Mouse (Mus musculus): ENCODE data around the gene Lss. TPM values are rescaled to one million over a fixed set of nuclear protein-coding genes. Genes with fewer than 3 reads are reported as not detected.
A peak's percentile ranks its signal among the peaks of the same experiment; 100 is the strongest.

Gene Lss
- polyA plus RNA-seq, 1 experiment from 2014 or later = 44.9 TPM

DNA sequence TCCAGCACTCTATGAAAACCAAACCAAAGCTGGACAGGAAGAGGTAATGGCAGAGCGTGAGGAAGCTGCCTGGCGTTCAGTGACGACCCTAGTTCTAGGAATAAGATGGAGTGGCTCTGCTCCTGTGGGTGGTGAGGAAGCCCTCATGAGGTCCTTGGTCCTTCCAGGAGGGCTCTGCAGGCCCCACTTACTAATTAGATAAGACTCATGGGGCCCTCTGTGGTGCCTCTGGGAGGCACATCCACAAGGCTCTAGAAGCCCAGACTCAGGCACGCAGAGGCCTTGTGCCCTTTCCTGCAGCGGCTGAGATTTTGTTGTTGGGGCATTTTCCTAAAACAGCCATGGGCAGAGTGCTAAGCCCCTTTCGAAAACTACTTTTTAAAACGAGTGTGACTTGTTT, 25.5 kb upstream of the Lss start:
- Histone ChIP-seq H3K27ac (ENCODE audit: low read depth, low read length) (no peak overlapping the region), H3K4me1 (replicated peaks; ENCODE audit: control insufficient read depth, insufficient read depth, low read length) (no peaks in the 10 kb centered on the region), H3K36me3 (ENCODE audit: control insufficient read depth, insufficient read depth, low read length) (peaks cover 2% of the 10 kb centered on the region; the same call in 1 of the 2 replicates), H3K9me3 (ENCODE audit: control insufficient read depth, low read length) (no peaks in the 10 kb centered on the region), H3K4me3 (ENCODE audit: low read depth, low read length) (no peak overlapping the region), H3K27me3 (ENCODE audit: control insufficient read depth, insufficient read depth, low read length) (no peaks in the 10 kb centered on the region), H3K9ac (ENCODE audit: low read length) (no peak overlapping the region), H3K4me2 (ENCODE audit: low read depth, low read length, severe bottlenecking) (no peak overlapping the region)
- 95% methylated on average over 7 of the region's 7 CpGs for WGBS
- DNase-seq (ENCODE audit: low spot score) = no peak
- no peak for ATAC-seq (replicated peaks; ENCODE audit: low FRiP score)

DNA sequence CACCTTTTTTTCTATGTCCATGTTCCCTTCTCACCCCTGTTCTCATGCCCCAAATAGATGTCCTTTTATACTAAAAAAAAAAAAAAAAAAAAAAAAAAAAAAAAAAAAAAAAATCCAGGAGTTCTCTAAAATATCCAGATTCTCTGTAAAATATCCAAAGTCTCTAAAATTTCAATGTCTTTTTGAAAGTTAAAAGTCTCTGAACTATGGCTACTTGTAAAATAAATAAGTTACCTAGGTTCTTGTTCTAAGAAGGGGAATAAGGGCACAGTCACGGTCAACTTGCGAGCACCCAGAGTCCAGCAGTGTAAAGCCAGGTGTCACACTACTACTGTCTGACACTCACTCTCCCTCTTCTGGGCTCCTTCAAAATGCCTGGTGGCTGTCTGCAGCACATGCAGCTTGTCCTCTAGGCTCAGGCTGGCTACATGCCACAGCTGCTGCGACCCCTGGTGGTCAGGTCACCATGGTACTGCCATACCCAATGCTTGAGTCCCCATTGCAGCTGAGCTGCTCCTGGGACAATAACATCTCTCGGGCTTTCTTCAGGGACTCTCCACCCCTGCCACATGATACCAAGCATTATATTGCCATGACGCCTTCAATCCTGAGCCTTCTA, 18.3 kb upstream of the Lss start:
- H3K4me1 ChIP-seq (replicated peaks; ENCODE audit: control insufficient read depth, insufficient read depth, low read length) = no peaks in the 10 kb centered on the region
- no peak overlapping the region for H3K4me3 ChIP-seq (ENCODE audit: low read depth, low read length)
- no peak overlapping the region for H3K9ac ChIP-seq (ENCODE audit: low read length)
- no peak overlapping the region for H3K27ac ChIP-seq (ENCODE audit: low read depth, low read length)
- H3K36me3 ChIP-seq (ENCODE audit: control insufficient read depth, insufficient read depth, low read length) = peaks cover 7% of the 10 kb centered on the region
- no peak overlapping the region for H3K4me2 ChIP-seq (ENCODE audit: low read depth, low read length, severe bottlenecking)
- peak; percentile 83 for ATAC-seq (replicated peaks; ENCODE audit: low FRiP score)
- WGBS = 50% methylated on average over 5 of the region's 5 CpGs
- H3K9me3 ChIP-seq (ENCODE audit: control insufficient read depth, low read length) = no peaks in the 10 kb centered on the region; the same call in 1 of the 2 replicates
- H3K27me3 ChIP-seq (ENCODE audit: control insufficient read depth, insufficient read depth, low read length) = no peaks in the 10 kb centered on the region
- DNase-seq (ENCODE audit: low spot score) = peak; percentile 91

GRCm38 (mm10) chr10:76530922-76531321, 466 bp upstream of the Lss start:
- peak overlapping the region; percentile 83 for H3K4me2 ChIP-seq (ENCODE audit: low read depth, low read length, severe bottlenecking)
- no peaks in the 10 kb centered on the region for H3K27me3 ChIP-seq (ENCODE audit: control insufficient read depth, insufficient read depth, low read length)
- no peaks in the 10 kb centered on the region for H3K4me1 ChIP-seq (replicated peaks; ENCODE audit: control insufficient read depth, insufficient read depth, low read length)
- no peak; the same call in 1 of the 2 replicates for ATAC-seq (replicated peaks; ENCODE audit: low FRiP score)
- peaks cover 2% of the 10 kb centered on the region; the same call in 1 of the 2 replicates for H3K36me3 ChIP-seq (ENCODE audit: control insufficient read depth, insufficient read depth, low read length)
- peak overlapping the region; percentile 72 for H3K4me3 ChIP-seq (ENCODE audit: low read depth, low read length)
- H3K9me3 ChIP-seq (ENCODE audit: control insufficient read depth, low read length) = no peaks in the 10 kb centered on the region
- H3K9ac ChIP-seq (ENCODE audit: low read length) = peak overlapping the region; percentile 53
- no peak overlapping the region for H3K27ac ChIP-seq (ENCODE audit: low read depth, low read length)
- 7% methylated on average over 11 of the region's 11 CpGs for WGBS
- DNase-seq (ENCODE audit: low spot score) = no peak

DNA sequence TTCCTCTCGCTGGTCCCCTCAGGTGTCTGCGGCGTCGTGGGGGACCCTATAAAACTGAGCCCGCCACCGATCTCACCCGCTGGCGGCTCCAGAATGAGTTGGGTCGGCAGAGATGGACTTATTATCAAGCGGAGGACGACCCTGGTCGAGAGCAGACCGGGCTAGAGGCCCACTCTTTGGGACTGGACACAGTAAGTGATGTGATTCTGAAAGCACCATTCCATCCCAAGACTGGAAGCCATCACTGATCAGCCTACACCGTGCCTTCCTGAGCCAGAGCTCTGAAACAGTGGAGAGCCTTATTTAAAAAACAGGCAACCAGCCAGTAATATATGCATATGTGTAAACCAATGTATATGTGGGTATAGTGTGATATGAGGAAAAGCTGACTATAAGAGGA, 440 bp downstream of the Lss start:
- Histone ChIP-seq H3K9me3 (ENCODE audit: control insufficient read depth, low read length) (no peaks in the 10 kb centered on the region), H3K4me1 (replicated peaks; ENCODE audit: control insufficient read depth, insufficient read depth, low read length) (no peaks in the 10 kb centered on the region), H3K36me3 (ENCODE audit: control insufficient read depth, insufficient read depth, low read length) (peaks cover 2% of the 10 kb centered on the region; the same call in 1 of the 2 replicates), H3K27ac (ENCODE audit: low read depth, low read length) (peak overlapping the region; percentile 58), H3K4me2 (ENCODE audit: low read depth, low read length, severe bottlenecking) (peak overlapping the region; percentile 83), H3K27me3 (ENCODE audit: control insufficient read depth, insufficient read depth, low read length) (no peaks in the 10 kb centered on the region), H3K4me3 (ENCODE audit: low read depth, low read length) (peak overlapping the region; percentile 72), H3K9ac (ENCODE audit: low read length) (peak overlapping the region; percentile 72)
- 2% methylated on average over 14 of the region's 14 CpGs for WGBS
- DNase-seq (ENCODE audit: low spot score) = no peak
- ATAC-seq (replicated peaks; ENCODE audit: low FRiP score) = peak; percentile 48

GRCm38 (mm10) chr10:76535526-76535925, 4.1 kb downstream of the Lss start:
- 95% methylated on average over 7 of the region's 7 CpGs for WGBS
- DNase-seq (ENCODE audit: low spot score) (no peak), ATAC-seq (replicated peaks; ENCODE audit: low FRiP score) (no peak)
- Histone ChIP-seq H3K36me3 (ENCODE audit: control insufficient read depth, insufficient read depth, low read length) (peaks cover 10% of the 10 kb centered on the region; the same call in 1 of the 2 replicates), H3K9me3 (ENCODE audit: control insufficient read depth, low read length) (no peaks in the 10 kb centered on the region), H3K4me2 (ENCODE audit: low read depth, low read length, severe bottlenecking) (no peak overlapping the region), H3K4me3 (ENCODE audit: low read depth, low read length) (no peak overlapping the region), H3K9ac (ENCODE audit: low read length) (no peak overlapping the region), H3K27ac (ENCODE audit: low read depth, low read length) (no peak overlapping the region), H3K27me3 (ENCODE audit: control insufficient read depth, insufficient read depth, low read length) (no peaks in the 10 kb centered on the region), H3K4me1 (replicated peaks; ENCODE audit: control insufficient read depth, insufficient read depth, low read length) (no peaks in the 10 kb centered on the region)

GRCm38 (mm10) chr10:76537619-76538018, 6.2 kb downstream of the Lss start:
- DNase-seq (ENCODE audit: low spot score) (no peak), ATAC-seq (replicated peaks; ENCODE audit: low FRiP score) (no peak)
- H3K9me3 ChIP-seq (ENCODE audit: control insufficient read depth, low read length) = no peaks in the 10 kb centered on the region
- H3K4me2 ChIP-seq (ENCODE audit: low read depth, low read length, severe bottlenecking) = no peak overlapping the region
- WGBS = 88% methylated on average over 9 of the region's 9 CpGs
- H3K9ac ChIP-seq (ENCODE audit: low read length) = no peak overlapping the region
- no peaks in the 10 kb centered on the region for H3K4me1 ChIP-seq (replicated peaks; ENCODE audit: control insufficient read depth, insufficient read depth, low read length)
- H3K27ac ChIP-seq (ENCODE audit: low read depth, low read length) = no peak overlapping the region
- peaks cover 21% of the 10 kb centered on the region; the same call in 1 of the 2 replicates for H3K36me3 ChIP-seq (ENCODE audit: control insufficient read depth, insufficient read depth, low read length)
- no peak overlapping the region for H3K4me3 ChIP-seq (ENCODE audit: low read depth, low read length)
- H3K27me3 ChIP-seq (ENCODE audit: control insufficient read depth, insufficient read depth, low read length) = no peaks in the 10 kb centered on the region

DNA sequence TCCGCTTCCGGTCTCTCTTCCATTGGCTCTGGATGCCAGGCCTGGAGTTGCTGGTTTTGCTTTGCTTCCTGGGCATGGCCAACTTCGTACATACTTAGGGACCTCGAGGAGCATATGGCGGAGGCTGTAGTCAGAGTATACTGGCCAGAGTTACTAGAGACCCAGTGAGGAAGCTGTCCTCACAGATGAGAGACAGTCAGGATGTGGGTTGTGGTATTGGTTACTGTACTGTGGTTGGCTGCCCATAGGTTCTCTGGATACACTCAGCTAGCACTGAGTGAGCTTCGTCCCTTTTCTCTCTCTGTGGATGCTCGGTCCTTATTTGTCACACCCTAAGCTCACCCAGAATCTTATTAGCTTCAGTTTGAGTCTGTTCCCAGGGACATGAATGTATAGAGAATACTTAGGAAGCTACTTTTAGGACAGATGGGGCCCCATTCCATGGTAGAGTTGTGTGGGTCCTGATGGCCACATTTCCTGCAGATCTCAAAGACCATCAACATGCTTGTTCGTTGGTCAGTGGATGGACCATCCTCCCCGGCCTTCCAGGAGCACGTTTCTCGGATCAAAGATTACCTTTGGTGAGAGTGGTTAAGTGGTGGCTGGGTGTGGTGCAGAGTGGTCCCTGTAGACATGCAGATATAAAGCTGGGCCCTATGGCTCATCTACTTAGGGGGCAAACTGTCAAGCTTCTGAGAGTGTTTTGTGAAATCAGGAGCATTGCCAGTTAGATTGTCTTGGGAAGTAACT, 10.1 kb downstream of the Lss start:
- no peak overlapping the region for H3K4me3 ChIP-seq (ENCODE audit: low read depth, low read length)
- H3K36me3 ChIP-seq (ENCODE audit: control insufficient read depth, insufficient read depth, low read length) = peaks cover 25% of the 10 kb centered on the region; the same call in 1 of the 2 replicates
- H3K4me2 ChIP-seq (ENCODE audit: low read depth, low read length, severe bottlenecking) = no peak overlapping the region
- no peaks in the 10 kb centered on the region for H3K9me3 ChIP-seq (ENCODE audit: control insufficient read depth, low read length)
- no peak overlapping the region for H3K27ac ChIP-seq (ENCODE audit: low read depth, low read length)
- H3K27me3 ChIP-seq (ENCODE audit: control insufficient read depth, insufficient read depth, low read length) = no peaks in the 10 kb centered on the region
- H3K4me1 ChIP-seq (replicated peaks; ENCODE audit: control insufficient read depth, insufficient read depth, low read length) = no peaks in the 10 kb centered on the region
- H3K9ac ChIP-seq (ENCODE audit: low read length) = no peak overlapping the region
- DNase-seq (ENCODE audit: low spot score) (no peak), ATAC-seq (replicated peaks; ENCODE audit: low FRiP score) (no peak)
- WGBS = 94% methylated on average over 11 of the region's 11 CpGs

DNA sequence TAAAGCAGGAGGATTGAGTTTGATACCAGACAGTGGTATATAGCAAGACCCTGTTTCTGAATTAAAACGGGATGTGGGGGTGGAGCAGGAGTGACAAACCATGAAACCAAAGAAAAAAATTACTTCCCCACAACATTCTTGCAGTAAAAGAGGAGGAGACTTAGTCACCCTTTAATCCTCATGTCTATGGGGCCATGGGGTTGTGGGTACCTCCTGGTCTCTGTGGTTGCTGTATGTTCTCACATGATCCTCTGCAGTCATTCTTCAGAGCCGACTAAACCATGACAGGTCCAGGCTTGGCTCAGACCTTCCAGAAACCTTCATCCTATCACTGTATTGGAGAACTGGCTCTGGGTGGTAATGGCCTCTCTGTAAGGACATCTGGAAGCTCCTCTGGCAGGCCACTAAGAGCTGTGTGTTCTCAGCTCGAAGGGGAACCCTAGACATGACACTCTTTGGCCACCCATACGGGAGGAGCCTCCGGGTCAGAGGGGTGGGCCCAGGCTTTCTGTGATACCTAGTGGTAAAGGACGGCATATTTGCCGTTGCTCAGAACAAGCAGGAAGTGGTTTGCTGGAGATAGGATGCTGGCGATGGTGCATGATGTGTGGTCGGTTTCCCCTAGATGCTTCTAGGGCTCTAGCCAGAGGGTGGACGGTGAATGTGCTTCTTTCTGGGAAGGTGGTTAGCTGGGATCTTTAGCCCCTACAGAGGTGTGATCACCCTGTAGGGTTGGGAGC, 11.4 kb downstream of the Lss start:
- no peak overlapping the region for H3K9ac ChIP-seq (ENCODE audit: low read length)
- H3K4me3 ChIP-seq (ENCODE audit: low read depth, low read length) = no peak overlapping the region
- WGBS = 94% methylated on average over 10 of the region's 10 CpGs
- H3K4me1 ChIP-seq (replicated peaks; ENCODE audit: control insufficient read depth, insufficient read depth, low read length) = no peaks in the 10 kb centered on the region
- DNase-seq (ENCODE audit: low spot score) (no peak), ATAC-seq (replicated peaks; ENCODE audit: low FRiP score) (no peak)
- no peak overlapping the region for H3K4me2 ChIP-seq (ENCODE audit: low read depth, low read length, severe bottlenecking)
- no peaks in the 10 kb centered on the region for H3K27me3 ChIP-seq (ENCODE audit: control insufficient read depth, insufficient read depth, low read length)
- no peak overlapping the region for H3K27ac ChIP-seq (ENCODE audit: low read depth, low read length)
- peaks cover 25% of the 10 kb centered on the region; the same call in 1 of the 2 replicates for H3K36me3 ChIP-seq (ENCODE audit: control insufficient read depth, insufficient read depth, low read length)
- no peaks in the 10 kb centered on the region for H3K9me3 ChIP-seq (ENCODE audit: control insufficient read depth, low read length)

Measured in forebrain, embryonic 11.5 days (tissue).